20 mouse cellular contexts compared by ENCODE assay signal in genomic region chr15:98514146-98514545, GRCm38 (mm10). TPM values are rescaled to one million over a fixed set of nuclear protein-coding genes. Genes with fewer than 3 reads are reported as not detected.
DNase-seq lines count a peak whose midpoint lies in the region; ATAC-seq and TF ChIP-seq lines count a peak whose summit lies in the region.
"Had no signal": no experiment of that assay in that cellular context is flagged by ENCODE, and none has a peak within 500 bp of the region (broad histone marks: within the 10 kb centered on the region; RNA-seq: fewer than 3 reads in every experiment).

No protein-coding gene starts in this region.

- TF ChIP-seq RAD21 in MEL (IDR thresholded peaks at IDR 0.05; ENCODE audit: low read depth, low read length): no peak

- no peak overlapping the region for H3K27ac ChIP-seq in MEL (ENCODE audit: control insufficient read depth, low read depth, low read length)
- H3K27ac ChIP-seq in neural tube, embryonic 15.5 days (replicated peaks): no peak overlapping the region
- H3K27ac ChIP-seq: hindbrain, embryonic 12.5 days had no signal

- TF ChIP-seq EP300 in MEL (IDR thresholded peaks at IDR 0.05; ENCODE audit: low read depth in 1 of 2, low read length in 2 of 2): peak in 1 of 2 experiments; percentile 32; a peak in 1 of 4 replicates

- no peak overlapping the region for H3K9ac ChIP-seq in MEL (ENCODE audit: control insufficient read depth, low read depth, low read length, poor library complexity, severe bottlenecking)
- no peak overlapping the region for H3K9ac ChIP-seq in neural tube, embryonic 15.5 days (replicated peaks)
- H3K9ac ChIP-seq: hindbrain, embryonic 12.5 days had no signal

- no peaks in the 10 kb centered on the region; the same call in 1 of the 2 replicates for H3K79me2 ChIP-seq in MEL (ENCODE audit: control insufficient read depth, insufficient read depth, low read length, poor library complexity)

- H3K4me2 ChIP-seq in neural tube, embryonic 15.5 days: no peak overlapping the region
- H3K4me2 ChIP-seq: hindbrain, embryonic 12.5 days had no signal

- no peaks in the 10 kb centered on the region for H3K27me3 ChIP-seq in MEL (ENCODE audit: control insufficient read depth in 1 of 2, insufficient read depth in 2 of 2, low read length in 2 of 2)
- no peaks in the 10 kb centered on the region for H3K27me3 ChIP-seq in neural tube, embryonic 15.5 days (replicated peaks)
- H3K27me3 ChIP-seq: hindbrain, embryonic 12.5 days had no signal

- DNase-seq in CD4-positive, CD25-positive, alpha-beta regulatory T cell, adult 2 months (ENCODE audit: low read depth, low spot score): peak; percentile 78
- peak; percentile 68 for DNase-seq in MEL (ENCODE audit: low read depth, low spot score)
- DNase-seq in thymus, postnatal 10 days (ENCODE audit: low spot score in 2 of 2): peak; percentile 42 to 63
- DNase-seq in layer of hippocampus, adult 18-20 months (ENCODE audit: low spot score in 2 of 2): no peak
- DNase-seq in kidney, adult 18-20 months: no peak
- DNase-seq: cerebellum, adult 18-20 months; gastrocnemius, postnatal 14 days; kidney, postnatal 36 days; lung, adult 18-20 months; right cerebral cortex, postnatal 4 days had no signal

- no peak for TF ChIP-seq CTCF in MEL (IDR thresholded peaks at IDR 0.05 in 2 of 3, conservative IDR thresholded peaks at IDR 0.05 in 1 of 3; ENCODE audit: control insufficient read depth in 1 of 3, insufficient read depth in 1 of 3, low read depth in 2 of 3, low read length in 3 of 3, poor library complexity in 1 of 3, severe bottlenecking in 1 of 3)

- peaks cover 12 to 30% of the 10 kb centered on the region in 2 experiments for H3K4me1 ChIP-seq in MEL (ENCODE audit: control insufficient read depth in 1 of 2, insufficient read depth in 2 of 2, low read length in 2 of 2)
- H3K4me1 ChIP-seq in neural tube, embryonic 15.5 days: peaks cover 7% of the 10 kb centered on the region

- peaks cover 3 to 15% of the 10 kb centered on the region in 2 experiments; a peak in 2 of 4 replicates for H3K36me3 ChIP-seq in MEL (ENCODE audit: control insufficient read depth in 1 of 2, insufficient read depth in 2 of 2, low read length in 2 of 2)
- H3K36me3 ChIP-seq in neural tube, embryonic 15.5 days: peaks cover 11% of the 10 kb centered on the region

- no peaks in the 10 kb centered on the region for H3K9me3 ChIP-seq in MEL (replicated peaks; ENCODE audit: insufficient read depth, low read length)
- no peaks in the 10 kb centered on the region for H3K9me3 ChIP-seq in neural tube, embryonic 15.5 days (replicated peaks)
- H3K9me3 ChIP-seq: hindbrain, embryonic 12.5 days had no signal

- ATAC-seq in megakaryocyte, adult 5-6 weeks (ENCODE audit: poor library complexity, severe bottlenecking): peak; percentile 37; the same call in 1 of the 2 replicates
- no peak for ATAC-seq in neural tube, embryonic 15.5 days (ENCODE audit: low FRiP score)
- ATAC-seq: forebrain, embryonic 16.5 days; intestine, postnatal 0 days had no signal

- no peak overlapping the region for H3K4me3 ChIP-seq in MEL (ENCODE audit: control insufficient read depth in 1 of 2, insufficient read depth in 1 of 2, low read depth in 2 of 2, low read length in 2 of 2)
- no peak overlapping the region for H3K4me3 ChIP-seq in neural tube, embryonic 15.5 days (replicated peaks)
- H3K4me3 ChIP-seq: hindbrain, embryonic 12.5 days; megakaryocyte, embryonic 14.5 days had no signal

- 88% methylated on average over 8 of the region's 8 CpGs for WGBS in neural tube, embryonic 15.5 days

- TF ChIP-seq POLR2A in MEL (IDR thresholded peaks at IDR 0.05; ENCODE audit: control insufficient read depth in 1 of 2, insufficient read depth in 1 of 2, low read depth in 1 of 2, low read length in 2 of 2, poor library complexity in 1 of 2): no peak

TF ChIP-seq in MEL, 35 proteins besides CTCF, POLR2A, EP300 and RAD21:
- TF ChIP-seq RCOR1 (IDR thresholded peaks at IDR 0.05; ENCODE audit: low read depth, low read length) (peak; percentile 34; the same call in 1 of the 2 replicates), USF1 (IDR thresholded peaks at IDR 0.05; ENCODE audit: low read depth, low read length) (peak; percentile 89), MXI1 (IDR thresholded peaks at IDR 0.05; ENCODE audit: low read depth, low read length) (peak; percentile 24; the same call in 1 of the 2 replicates), CHD1 (IDR thresholded peaks at IDR 0.05; ENCODE audit: low read depth, low read length) (no peak), BHLHE40 (IDR thresholded peaks at IDR 0.05; ENCODE audit: borderline replicate concordance, low read depth, low read length) (peak; percentile 67; the same call in 1 of the 2 replicates), ETS1 (IDR thresholded peaks at IDR 0.05; ENCODE audit: low read depth, low read length) (peak; percentile 41; the same call in 1 of the 2 replicates), USF2 (IDR thresholded peaks at IDR 0.05; ENCODE audit: borderline replicate concordance in 1 of 2, insufficient read depth in 1 of 2, low read depth in 1 of 2, low read length in 2 of 2) (peak; percentile 16 to 64; a peak in 1 of 4 replicates), MAX (IDR thresholded peaks at IDR 0.05; ENCODE audit: low read length) (peak; percentile 86), CHD2 (IDR thresholded peaks at IDR 0.05; ENCODE audit: low read length) (no peak)

RNA-seq across cellular contexts. Expression of gene Kansl2, which starts 19.9 kb away (rescaled TPM):
- total RNA-seq in MEL (2012; rRNA removed): 150 and 157 TPM in 2 replicates
- 100 to 1,000 TPM in 1 of 2 experiments, not detected in 1; 170 TPM for polyA plus RNA-seq in MEL (2012; ENCODE audit: insufficient read depth in 1 of 2, insufficient read length in 2 of 2, low read depth in 1 of 2, low replicate concordance in 2 of 2, missing spikeins in 1 of 2)
- total RNA-seq in megakaryocyte, adult 5-6 weeks (2015): 36.7 and 42.7 TPM in 2 replicates
- 30.4 and 31.8 TPM in 2 replicates for total RNA-seq in megakaryocyte, adult 5-6 weeks (2017)
- total RNA-seq in layer of hippocampus, adult 18-20 months (2021): 10 to 100 TPM; 54.3 to 56.3 TPM
- 102 and 104 TPM in 2 replicates for polyA plus RNA-seq in neural tube, embryonic 15.5 days (2015; fragmentation: Nextera tagmentation; extraction: Ambion mirVana)

RNA-seq across cellular contexts. Expression of gene Olfr279, which starts 21.9 kb away (rescaled TPM):
- total RNA-seq in MEL (2012; rRNA removed): under 0.01 TPM in 1 of 2 replicates, not detected in the other
- 10 to 100 TPM in 1 of 2 experiments, under 1 TPM in 1; 0.03 to 81.4 TPM for polyA plus RNA-seq in MEL (2012; ENCODE audit: insufficient read depth in 1 of 2, insufficient read length in 2 of 2, low read depth in 1 of 2, low replicate concordance in 2 of 2, missing spikeins in 1 of 2)
- not detected in 2 replicates for total RNA-seq in megakaryocyte, adult 5-6 weeks (2015)
- total RNA-seq in megakaryocyte, adult 5-6 weeks (2017): not detected in 2 replicates
- total RNA-seq in layer of hippocampus, adult 18-20 months (2021): not detected
- not detected in 2 replicates for polyA plus RNA-seq in neural tube, embryonic 15.5 days (2015; fragmentation: Nextera tagmentation; extraction: Ambion mirVana)
- total RNA-seq: gastrocnemius, postnatal 14 days had no signal
- polyA plus RNA-seq: brain, embryonic 14.5 days; forebrain, embryonic 16.5 days; heart, embryonic 14.5 days; hindbrain, embryonic 12.5 days; intestine, postnatal 0 days; limb, embryonic 14.5 days had no signal

RNA-seq across cellular contexts. Expression of gene Lalba, which starts 31.6 kb away (rescaled TPM):
- total RNA-seq in MEL (2012; rRNA removed): not detected in 2 replicates
- not detected for polyA plus RNA-seq in MEL (2012; ENCODE audit: insufficient read depth in 1 of 2, insufficient read length in 2 of 2, low read depth in 1 of 2, low replicate concordance in 2 of 2, missing spikeins in 1 of 2)
- total RNA-seq in megakaryocyte, adult 5-6 weeks (2015): not detected in 2 replicates
- not detected in 2 replicates for total RNA-seq in megakaryocyte, adult 5-6 weeks (2017)
- total RNA-seq in layer of hippocampus, adult 18-20 months (2021): not detected
- polyA plus RNA-seq in neural tube, embryonic 15.5 days (2015; fragmentation: Nextera tagmentation; extraction: Ambion mirVana): not detected in 2 replicates
- total RNA-seq: gastrocnemius, postnatal 14 days had no signal
- polyA plus RNA-seq: brain, embryonic 14.5 days; forebrain, embryonic 16.5 days; heart, embryonic 14.5 days; hindbrain, embryonic 12.5 days; testis, adult 2 months had no signal

RNA-seq across cellular contexts. Expression of gene OR5BS1P, which starts 44.5 kb away (rescaled TPM):
- total RNA-seq in MEL (2012; rRNA removed): 0.04 TPM in 1 of 2 replicates, not detected in the other
- not detected for polyA plus RNA-seq in MEL (2012; ENCODE audit: insufficient read depth in 1 of 2, insufficient read length in 2 of 2, low read depth in 1 of 2, low replicate concordance in 2 of 2, missing spikeins in 1 of 2)
- not detected in 2 replicates for total RNA-seq in megakaryocyte, adult 5-6 weeks (2015)
- total RNA-seq in megakaryocyte, adult 5-6 weeks (2017): not detected in 2 replicates
- total RNA-seq in layer of hippocampus, adult 18-20 months (2021): not detected
- not detected in 2 replicates for polyA plus RNA-seq in neural tube, embryonic 15.5 days (2015; fragmentation: Nextera tagmentation; extraction: Ambion mirVana)
- total RNA-seq: gastrocnemius, postnatal 14 days had no signal
- polyA plus RNA-seq: brain, embryonic 14.5 days; forebrain, embryonic 16.5 days; heart, embryonic 14.5 days; hindbrain, embryonic 12.5 days; intestine, postnatal 0 days; limb, embryonic 14.5 days; testis, adult 2 months had no signal

RNA-seq across cellular contexts. Expression of gene Ccnt1, which starts 56.6 kb away (rescaled TPM):
- total RNA-seq in MEL (2012; rRNA removed): 40.5 and 44.0 TPM in 2 replicates
- 10 to 100 TPM; 19.5 to 63.2 TPM for polyA plus RNA-seq in MEL (2012; ENCODE audit: insufficient read depth in 1 of 2, insufficient read length in 2 of 2, low read depth in 1 of 2, low replicate concordance in 2 of 2, missing spikeins in 1 of 2)
- total RNA-seq in megakaryocyte, adult 5-6 weeks (2015): 33.0 and 38.7 TPM in 2 replicates
- total RNA-seq in megakaryocyte, adult 5-6 weeks (2017): 41.3 and 43.5 TPM in 2 replicates
- 10 to 100 TPM; 39.6 to 43.9 TPM for total RNA-seq in layer of hippocampus, adult 18-20 months (2021)
- polyA plus RNA-seq in neural tube, embryonic 15.5 days (2015; fragmentation: Nextera tagmentation; extraction: Ambion mirVana): 58.6 and 62.8 TPM in 2 replicates

Comparison
In these comparisons a context has a peak if more than half of its experiments do, and no peak if none do; other contexts are left out.
1. DNase-seq: peak in CD4-positive, CD25-positive, alpha-beta regulatory T cell, adult 2 months (single experiment), MEL (single experiment) and thymus, postnatal 10 days (2 of 2); none in layer of hippocampus, adult 18-20 months (0 of 2) and kidney, adult 18-20 months (single experiment).